Mouse (Mus musculus) hematopoietic stem cell, adult 5-6 weeks (primary cell): ENCODE results near the gene Dlg2. TPM values are rescaled to one million over a fixed set of nuclear protein-coding genes. Genes with fewer than 3 reads are reported as not detected.
A peak's percentile ranks its signal among the peaks of the same experiment; 100 is the strongest.

Source experiments
- ATAC-seq, 2 experiments: fragments of 125-278 bp in 1 of 2; replicated peaks in 1 of 2; 2 replicates each; pipeline ENCODE4 v1.8.0; 2016 to 2017; ENCODE audit warnings: inconsistent platforms in 2 of 2, mild to moderate bottlenecking in 2 of 2, moderate number of reproducible peaks in 2 of 2, low read depth in 1 of 2, moderate TSS enrichment in 1 of 2; ENCODE audit not compliant: low FRiP score in 2 of 2, poor library complexity in 2 of 2, severe bottlenecking in 2 of 2, insufficient read depth in 1 of 2, low TSS enrichment in 1 of 2
- total RNA-seq: library from RNA; stranded (forward); fragments of 172-1452, 232-1000 nt; gene quantifications from 2 replicates; pipeline ENCODE4 v1.2.3, GENCODE M21; 2017

Dlg2 gene
- total RNA-seq, 1 experiment from 2014 or later = 3.8 TPM

DNA sequence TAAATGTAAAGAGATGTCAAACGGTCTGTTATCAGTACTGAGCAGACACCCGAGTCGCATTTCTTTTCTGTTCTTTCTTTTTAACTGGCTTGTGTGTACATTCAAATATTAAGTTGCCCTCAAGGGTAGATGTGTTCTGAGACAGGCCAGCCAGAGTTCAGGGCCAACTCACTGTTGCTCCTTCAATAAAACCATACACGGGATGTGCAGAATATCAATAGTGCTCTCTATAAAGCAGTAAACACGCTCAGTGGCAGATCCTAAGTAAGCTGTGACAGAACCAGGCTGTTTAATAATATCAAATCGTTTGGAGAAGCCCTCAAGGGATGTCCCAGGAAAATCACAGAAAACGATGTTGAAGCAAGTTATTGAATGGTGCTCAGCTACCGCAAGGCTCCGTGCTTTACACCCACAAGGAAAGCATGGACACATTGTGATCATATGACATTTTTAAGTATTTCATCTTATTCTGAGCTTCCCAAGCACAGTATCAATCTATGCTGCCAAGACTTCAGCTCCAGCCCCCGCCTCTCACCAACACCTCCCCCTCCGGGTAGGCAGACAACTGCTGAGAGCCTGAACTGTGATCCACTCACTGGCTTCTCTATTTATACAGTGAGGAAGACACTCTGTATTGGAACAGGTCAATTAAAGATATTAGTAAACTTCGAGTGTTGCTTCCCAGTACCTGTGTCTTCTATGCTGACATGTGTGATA, 1458.6 kb downstream of the Dlg2 start:
- no peak for ATAC-seq

DNA sequence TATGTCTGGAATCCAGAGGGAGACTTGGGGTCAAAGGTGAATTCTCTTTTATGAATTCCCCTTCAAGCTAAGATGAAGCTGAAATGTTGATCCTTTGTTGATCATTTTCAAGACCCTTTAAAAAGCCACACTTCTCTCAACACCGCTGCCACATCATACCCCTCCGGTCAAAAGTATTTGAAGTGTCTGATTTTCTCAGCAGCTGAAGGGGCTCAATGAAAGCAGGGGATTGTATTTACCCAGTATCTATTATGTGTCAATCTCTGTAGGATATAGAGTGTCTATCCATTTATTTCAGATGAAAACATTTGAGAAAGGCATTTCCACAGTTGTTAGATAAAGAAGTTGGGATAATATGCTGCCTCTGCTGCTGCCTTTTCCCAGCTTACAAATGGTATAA, 1459.7 kb downstream of the Dlg2 start:
- ATAC-seq = no peak

DNA sequence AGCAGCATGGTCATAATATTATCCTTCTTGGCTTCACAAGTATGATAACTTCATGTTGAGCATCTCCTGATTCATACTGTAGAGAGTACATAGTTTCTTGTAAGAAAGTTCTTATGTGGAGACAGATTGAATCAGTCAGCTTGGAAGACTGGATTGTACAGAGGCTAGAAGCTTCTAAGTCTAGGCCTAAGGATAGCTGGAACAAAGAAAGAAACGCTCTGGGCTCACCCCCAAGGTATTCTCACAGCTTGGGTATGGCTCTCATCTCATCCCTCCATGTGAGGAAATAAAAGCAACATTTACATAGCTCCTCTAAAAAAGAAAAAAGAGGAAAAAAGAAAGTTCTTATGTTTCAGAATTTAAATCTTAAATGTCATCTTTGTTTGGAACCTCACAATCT, 1466.8 kb downstream of the Dlg2 start:
- ATAC-seq = no peak

DNA sequence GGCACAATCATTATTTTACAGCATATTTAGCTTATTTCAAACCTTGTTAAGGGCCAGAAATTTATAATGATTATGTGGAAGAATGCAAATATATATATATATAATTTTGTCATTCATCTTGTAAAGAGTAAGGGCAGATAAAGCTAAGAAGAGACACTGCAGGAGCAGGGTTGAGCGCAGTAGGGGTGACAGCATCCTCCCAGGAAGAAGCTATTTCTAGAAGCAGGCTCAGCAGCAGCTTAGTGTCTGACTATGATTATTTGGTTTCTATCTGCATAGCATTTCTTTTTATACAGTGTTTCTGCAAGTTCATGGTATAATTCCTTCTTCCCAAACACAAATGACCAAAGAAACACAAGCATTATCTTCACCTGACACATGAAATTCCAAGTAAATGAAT, 1479.1 kb downstream of the Dlg2 start:
- no peak for ATAC-seq

DNA sequence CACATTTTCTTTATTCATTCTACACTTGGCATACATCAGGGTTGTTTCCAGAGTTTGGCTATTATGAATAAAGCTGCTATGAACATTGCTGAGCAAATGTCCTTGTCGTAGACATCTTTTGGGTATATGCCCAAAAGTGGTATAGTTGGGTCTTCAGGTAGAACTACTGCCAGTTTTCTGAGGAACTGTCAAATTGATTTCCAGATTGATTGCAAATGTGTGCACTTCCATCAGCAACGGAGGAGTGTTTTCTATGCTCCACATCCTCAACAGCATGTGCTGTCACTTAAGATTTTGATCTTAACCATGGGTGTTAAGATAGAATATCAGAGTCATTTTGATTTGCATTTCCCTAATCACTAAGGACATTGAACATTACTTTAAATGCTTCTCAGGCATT, 1486.5 kb downstream of the Dlg2 start:
- no peak for ATAC-seq

DNA sequence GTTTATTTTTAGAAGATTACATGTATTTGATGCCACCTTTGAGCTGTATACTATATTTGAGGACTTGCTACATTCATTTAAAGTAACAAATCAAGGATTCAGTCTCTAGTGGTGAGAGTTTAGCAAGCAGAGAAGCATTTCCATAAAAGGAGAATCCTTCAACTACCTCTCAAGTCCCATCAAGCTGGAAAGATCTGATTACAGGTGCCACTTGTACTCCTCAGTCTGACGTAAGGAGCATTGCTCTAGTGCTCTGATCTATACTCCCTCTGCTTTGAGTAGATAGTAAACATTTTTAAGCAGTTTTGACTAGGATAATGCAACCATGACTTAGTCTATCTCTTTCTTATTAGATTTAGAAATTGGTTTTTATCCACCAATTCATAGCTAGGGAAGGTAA, 1496.5 kb downstream of the Dlg2 start:
- ATAC-seq = no peak

DNA sequence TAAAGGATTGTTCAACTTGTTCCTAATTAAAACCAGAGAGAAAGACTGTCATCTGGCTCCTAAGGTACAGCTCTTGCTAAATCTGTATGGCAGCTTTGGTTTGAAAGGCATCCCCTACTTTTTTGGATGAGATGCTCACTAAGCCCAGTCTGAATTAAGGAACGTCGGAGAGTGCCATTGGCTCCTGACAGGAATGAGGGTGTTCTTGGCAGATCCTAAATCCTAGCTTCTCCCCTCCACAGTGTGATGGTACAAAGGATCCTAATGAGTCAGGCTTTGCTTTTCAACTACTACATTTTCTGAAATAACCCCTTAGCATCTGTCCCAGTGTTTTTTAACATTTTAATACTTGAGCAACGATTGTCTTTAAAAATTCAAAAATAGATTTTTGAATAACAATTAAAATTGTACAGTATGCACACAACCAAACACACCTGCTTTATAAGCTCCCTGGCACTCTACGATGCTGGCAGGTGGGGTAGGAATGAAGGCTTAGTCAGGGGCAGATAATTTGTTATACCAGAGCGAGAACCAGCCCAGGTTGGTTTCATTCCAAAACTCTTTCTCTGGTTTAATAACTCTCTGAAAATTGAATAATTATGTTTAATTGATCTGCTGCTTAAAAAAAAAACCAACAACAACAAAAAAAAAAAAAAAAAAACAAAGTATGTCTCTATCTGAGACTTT, 1527.4 kb downstream of the Dlg2 start:
- no peak for ATAC-seq

DNA sequence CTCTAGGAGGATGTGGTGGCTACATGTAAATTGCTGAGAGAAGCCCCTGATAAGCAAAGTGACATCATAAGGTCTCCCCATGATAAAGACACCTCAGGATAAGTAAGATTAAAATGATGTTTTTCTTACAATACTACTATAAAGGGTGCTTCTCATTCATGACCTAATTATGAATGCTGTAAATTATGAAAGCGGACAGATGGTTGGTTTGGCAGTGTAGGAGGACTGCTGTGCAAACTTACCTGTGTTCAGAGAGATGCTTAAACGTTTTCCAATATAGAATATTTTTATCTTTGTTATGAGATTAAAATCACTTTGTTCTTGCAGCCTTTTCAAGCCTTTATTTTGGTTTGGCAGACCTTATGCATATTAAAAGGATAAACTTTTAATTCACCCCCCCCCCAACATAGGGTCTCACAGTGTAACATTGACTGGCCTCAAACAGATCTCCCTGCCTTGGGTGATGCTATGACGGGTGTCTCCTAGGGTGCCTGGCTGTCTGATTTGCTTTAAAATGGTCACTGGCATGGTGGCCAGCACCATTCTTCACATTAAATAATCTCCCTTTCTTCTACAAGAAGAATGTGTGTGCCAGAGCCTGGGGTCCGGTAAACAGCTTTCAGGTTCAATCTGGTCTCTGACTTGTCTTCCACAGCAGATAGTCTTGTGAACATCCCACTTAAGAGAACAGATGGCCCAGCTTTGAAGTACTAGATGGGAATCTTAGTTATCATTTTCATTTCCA, 1529.4 kb downstream of the Dlg2 start:
- ATAC-seq = no peak

DNA sequence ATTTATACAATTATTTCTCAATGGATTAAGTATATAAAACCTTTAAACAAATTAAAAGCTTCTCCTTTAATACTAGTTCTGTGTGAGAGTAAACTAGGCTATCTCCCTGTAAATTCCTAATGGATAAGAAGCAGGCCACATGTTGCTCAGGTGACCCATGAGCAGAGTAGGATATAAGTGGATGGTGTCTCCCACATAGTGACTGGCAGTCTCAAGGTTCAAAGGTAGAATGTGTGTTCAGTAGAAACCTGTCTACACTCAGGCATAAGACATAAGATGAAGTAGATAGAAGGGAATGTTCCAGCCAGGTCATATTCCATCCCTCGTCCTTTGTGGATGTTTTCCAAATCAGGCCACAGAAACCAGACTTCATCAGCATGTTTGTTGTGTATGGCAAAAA, 1532.2 kb downstream of the Dlg2 start:
- ATAC-seq = no peak

DNA sequence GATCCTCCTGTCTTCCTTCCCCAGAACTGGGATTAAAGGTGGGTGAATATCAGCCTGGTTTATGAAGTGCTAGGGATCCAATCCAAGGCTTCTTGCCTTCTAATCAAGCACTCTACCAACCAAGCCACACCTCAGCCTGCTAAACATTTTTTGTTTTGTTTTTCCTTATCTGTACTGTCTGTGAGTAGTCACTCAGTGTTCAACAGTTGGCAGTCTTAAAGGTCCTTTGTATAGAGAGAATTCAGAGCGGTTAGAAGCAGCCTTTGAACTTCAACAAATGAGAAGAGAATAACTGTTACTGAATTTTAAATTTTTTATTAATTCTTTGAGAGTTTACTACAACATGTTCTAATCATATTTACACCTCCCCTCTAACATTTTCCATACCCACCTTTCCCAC, 1548.5 kb downstream of the Dlg2 start:
- ATAC-seq = no peak

DNA sequence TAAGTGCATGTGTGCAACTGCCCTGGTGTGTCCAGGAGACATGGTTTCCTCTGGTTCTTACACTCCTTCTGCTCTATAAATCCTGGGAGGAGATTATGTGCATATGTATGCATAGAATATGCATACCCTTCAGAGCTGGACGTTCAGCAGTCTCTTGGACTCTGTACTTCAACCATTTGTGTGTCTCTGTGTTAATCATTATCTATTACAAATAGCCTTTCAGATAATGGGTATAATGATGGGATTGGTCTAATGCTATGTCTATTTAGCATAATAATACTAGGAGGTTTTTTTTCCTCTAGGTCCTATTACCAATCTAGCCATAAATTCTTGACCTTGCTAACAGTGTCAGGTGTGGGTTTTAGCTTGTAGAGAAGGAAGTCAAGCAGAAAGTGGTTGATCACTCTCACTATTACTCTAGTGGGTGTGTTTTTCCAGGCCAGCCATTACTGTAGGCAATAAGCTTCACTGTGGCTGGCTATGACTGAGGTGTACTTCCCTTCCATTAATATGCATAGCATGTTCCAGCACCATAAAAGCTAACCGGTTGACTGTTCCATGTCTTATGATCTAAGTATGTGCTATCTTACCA, 1549.1 kb downstream of the Dlg2 start:
- ATAC-seq = no peak

DNA sequence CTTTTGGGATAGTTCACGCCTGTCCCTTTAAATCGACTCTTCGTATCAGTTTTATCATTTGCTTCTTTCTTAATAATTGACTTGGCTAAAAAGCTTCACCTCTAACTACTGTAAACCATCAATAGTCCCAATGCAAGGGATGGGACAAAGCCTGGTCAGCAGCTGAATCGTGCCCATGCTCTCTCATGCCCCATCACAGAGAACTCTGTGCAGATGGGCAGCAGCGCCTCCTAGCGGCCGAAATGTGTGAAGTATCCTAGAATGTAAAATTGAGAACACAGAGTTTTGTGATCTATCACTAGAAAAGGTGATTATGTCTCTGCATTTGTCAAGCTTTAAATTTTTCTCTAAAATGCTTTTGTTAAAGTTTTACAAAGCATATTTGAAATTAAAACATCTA, 1550.6 kb downstream of the Dlg2 start:
- peak; percentile 71 to 84; a peak in 3 of 4 replicates for ATAC-seq

DNA sequence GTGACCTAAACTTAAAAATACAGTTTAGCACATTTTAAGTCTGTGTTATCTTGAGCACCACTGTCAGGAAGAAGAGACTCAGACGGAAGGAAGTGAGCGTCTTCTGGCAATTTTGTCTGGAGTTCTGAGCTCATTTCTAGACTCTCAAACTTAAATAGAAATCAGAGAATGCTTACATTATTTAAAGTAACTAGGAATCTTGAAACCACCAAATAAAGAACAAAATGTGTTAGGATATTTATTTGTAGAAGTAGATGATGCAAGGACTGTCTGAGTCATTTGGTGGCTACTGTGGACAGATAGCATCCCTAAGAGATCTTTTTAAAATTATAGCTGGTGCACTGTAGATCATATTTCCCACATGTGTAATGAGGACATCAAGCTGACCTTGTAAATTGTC, 1557.8 kb downstream of the Dlg2 start:
- no peak for ATAC-seq

DNA sequence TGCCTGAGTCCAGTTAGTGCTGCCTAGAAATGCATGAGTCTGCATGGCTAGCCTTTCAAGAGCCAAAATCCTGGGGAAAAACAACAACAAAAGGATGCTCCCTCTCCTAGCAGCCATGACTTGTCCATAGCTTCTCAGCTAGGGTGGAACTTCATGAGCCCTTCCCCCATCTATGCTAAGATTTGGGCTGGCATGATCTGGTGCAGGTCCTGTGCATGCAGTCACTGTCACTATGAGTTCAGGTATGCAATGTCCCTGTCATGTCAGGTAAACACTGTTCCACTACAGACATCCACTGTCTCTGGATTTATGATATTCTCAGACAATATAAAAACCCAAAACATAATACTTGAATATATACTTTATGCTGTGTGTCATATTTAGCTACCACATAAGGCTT, 1563.7 kb downstream of the Dlg2 start:
- no peak for ATAC-seq

DNA sequence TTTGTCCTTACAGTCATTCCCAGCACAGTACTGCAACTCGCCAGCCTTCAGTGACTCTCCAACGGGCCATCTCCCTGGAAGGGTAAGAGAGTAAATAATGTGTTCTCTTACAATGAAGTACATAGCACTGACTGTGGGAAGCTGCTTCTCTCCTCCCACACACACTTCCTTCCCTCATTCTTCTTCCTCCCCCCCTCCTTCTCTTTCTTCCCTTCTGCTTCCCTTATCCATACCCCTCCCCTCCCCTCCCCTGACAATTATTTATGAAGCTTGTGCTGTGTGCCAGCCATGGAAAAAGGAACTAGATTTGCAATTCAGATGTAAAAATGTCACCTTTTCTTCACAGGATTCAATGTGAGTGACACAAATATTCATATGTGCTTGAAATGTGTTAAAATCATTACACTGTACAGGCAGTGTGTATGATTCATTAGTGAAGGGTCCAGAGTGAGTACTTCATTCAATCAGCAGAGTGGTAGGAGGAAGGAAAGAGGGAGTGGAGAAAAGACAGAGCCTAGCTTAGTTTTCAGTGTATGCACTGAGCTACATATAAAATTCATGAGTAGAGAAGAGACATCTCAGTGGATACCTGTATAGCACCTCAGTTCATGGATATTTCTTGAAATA, 1564.4 kb downstream of the Dlg2 start:
- ATAC-seq = no peak; a peak in 1 of 4 replicates

DNA sequence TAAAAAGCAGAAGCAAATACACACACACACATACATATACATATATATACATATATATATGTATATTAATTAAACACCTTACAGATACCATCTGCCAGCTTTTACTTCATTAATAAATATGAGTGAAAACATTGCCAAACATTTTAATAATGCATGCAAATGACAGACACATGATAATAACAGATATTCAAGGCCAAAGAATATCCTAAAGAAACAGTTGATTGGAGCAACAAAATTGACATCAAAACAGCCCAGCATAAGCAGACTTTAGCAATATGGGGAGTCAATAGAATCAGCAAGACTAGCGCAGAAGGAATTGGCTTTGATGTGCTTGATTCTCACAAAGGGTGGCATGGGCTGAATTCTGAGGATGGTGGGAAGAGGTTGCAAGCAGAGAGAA, 1568.5 kb downstream of the Dlg2 start:
- ATAC-seq = no peak

DNA sequence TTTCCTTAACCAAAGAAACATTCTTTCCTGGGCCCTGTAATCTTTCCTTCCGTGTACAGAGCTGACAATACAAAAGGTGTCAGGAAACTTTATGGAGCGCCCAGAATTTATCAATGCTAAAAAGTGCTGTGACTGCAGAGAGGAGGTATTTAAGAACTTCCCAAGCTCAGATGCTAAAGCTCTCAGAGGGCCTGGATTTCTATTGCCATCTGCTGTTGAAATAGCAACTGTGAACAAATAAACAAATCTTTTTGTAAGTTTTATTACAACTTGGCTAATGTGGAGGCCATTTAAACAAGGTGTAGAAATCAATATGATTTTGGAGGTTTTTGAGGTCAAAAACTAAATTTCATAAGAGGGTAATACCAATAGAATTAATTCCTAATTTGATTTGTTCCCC, 1570.8 kb downstream of the Dlg2 start:
- ATAC-seq = no peak

DNA sequence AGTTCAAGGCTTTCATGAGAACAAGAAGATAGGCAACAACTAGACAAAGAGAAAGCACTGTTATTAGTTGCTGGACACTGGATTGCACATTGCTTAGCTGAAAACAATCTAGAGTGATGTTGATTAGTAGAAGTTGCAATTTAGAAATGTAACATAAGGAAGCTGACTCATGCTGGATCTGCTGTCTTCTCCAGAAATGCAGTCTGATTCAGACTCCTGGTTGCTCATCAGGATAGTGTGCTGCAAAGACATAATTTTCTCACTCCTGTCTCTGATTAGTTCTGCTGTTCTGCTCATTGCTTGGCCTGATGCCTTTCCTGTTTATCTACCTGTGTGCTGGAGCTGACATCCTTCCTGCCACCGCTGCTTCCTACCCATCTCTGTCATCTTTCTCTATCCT, 1572.4 kb downstream of the Dlg2 start:
- ATAC-seq = no peak
